Mouse (Mus musculus): ENCODE data around the gene Sh3pxd2a.
A peak's percentile ranks its signal among the peaks of the same experiment; 100 is the strongest.

The Sh3pxd2a gene

GRCm38 (mm10) chr19:47464304-47465241 is at the start of gene Sh3pxd2a:
TSS of gene Sh3pxd2a (minus strand) at chr19:47464401.
- peak; percentile 56 for DNase-seq (ENCODE audit: low spot score)

- DNase-seq (ENCODE audit: low spot score): no peak
Measured at GRCm38 (mm10) chr19:47513618-47513897, 49.4 kb upstream of the Sh3pxd2a start.

GRCm38 (mm10) chr19:47512794-47513617 is 48.8 kb upstream of the Sh3pxd2a start:
- DNase-seq (ENCODE audit: low spot score): no peak

- no peak for DNase-seq (ENCODE audit: low spot score)
Measured at GRCm38 (mm10) chr19:47511958-47512357, 47.8 kb upstream of the Sh3pxd2a start.

GRCm38 (mm10) chr19:47511294-47511675 is 47.1 kb upstream of the Sh3pxd2a start:
- DNase-seq (ENCODE audit: low spot score): no peak

GRCm38 (mm10) chr19:47510473-47511293 is 46.5 kb upstream of the Sh3pxd2a start:
- no peak for DNase-seq (ENCODE audit: low spot score)

GRCm38 (mm10) chr19:47510135-47510472 is 45.9 kb upstream of the Sh3pxd2a start:
- no peak for DNase-seq (ENCODE audit: low spot score)

GRCm38 (mm10) chr19:47508771-47509281 is 44.6 kb upstream of the Sh3pxd2a start:
- DNase-seq (ENCODE audit: low spot score): no peak

GRCm38 (mm10) chr19:47508191-47508590 is 44.0 kb upstream of the Sh3pxd2a start:
- no peak for DNase-seq (ENCODE audit: low spot score)

- no peak for DNase-seq (ENCODE audit: low spot score)
Measured at GRCm38 (mm10) chr19:47507128-47508121, 43.2 kb upstream of the Sh3pxd2a start.

- no peak for DNase-seq (ENCODE audit: low spot score)
Measured at GRCm38 (mm10) chr19:47503625-47504024, 39.4 kb upstream of the Sh3pxd2a start.

- DNase-seq (ENCODE audit: low spot score): no peak
Measured at GRCm38 (mm10) chr19:47502563-47502962, 38.4 kb upstream of the Sh3pxd2a start.

- DNase-seq (ENCODE audit: low spot score): no peak
Measured at GRCm38 (mm10) chr19:47500389-47501011, 36.3 kb upstream of the Sh3pxd2a start.

GRCm38 (mm10) chr19:47499841-47500240 is 35.6 kb upstream of the Sh3pxd2a start:
- no peak for DNase-seq (ENCODE audit: low spot score)

GRCm38 (mm10) chr19:47498942-47499341 is 34.7 kb upstream of the Sh3pxd2a start:
- no peak for DNase-seq (ENCODE audit: low spot score)

- no peak for DNase-seq (ENCODE audit: low spot score)
Measured at GRCm38 (mm10) chr19:47497736-47498135, 33.5 kb upstream of the Sh3pxd2a start.

GRCm38 (mm10) chr19:47497313-47497712 is 33.1 kb upstream of the Sh3pxd2a start:
- DNase-seq (ENCODE audit: low spot score): no peak

GRCm38 (mm10) chr19:47493017-47493997 is 29.1 kb upstream of the Sh3pxd2a start:
- no peak for DNase-seq (ENCODE audit: low spot score)

- no peak for DNase-seq (ENCODE audit: low spot score)
Measured at GRCm38 (mm10) chr19:47492422-47492821, 28.2 kb upstream of the Sh3pxd2a start.
